Mouse (Mus musculus): ENCODE data around the gene 4933417A18Rik. TPM values are rescaled to one million over a fixed set of nuclear protein-coding genes. Genes with fewer than 3 reads are reported as not detected.
"Not testable (repeated sequence)": the region's sequence is repeated elsewhere in the genome, so short reads cannot be mapped to it uniquely, and the experiment has no call there.

The 4933417A18Rik gene
- polyA plus RNA-seq (2015; fragmentation: Nextera tagmentation; extraction: Ambion mirVana) = not detected in 2 replicates

DNA sequence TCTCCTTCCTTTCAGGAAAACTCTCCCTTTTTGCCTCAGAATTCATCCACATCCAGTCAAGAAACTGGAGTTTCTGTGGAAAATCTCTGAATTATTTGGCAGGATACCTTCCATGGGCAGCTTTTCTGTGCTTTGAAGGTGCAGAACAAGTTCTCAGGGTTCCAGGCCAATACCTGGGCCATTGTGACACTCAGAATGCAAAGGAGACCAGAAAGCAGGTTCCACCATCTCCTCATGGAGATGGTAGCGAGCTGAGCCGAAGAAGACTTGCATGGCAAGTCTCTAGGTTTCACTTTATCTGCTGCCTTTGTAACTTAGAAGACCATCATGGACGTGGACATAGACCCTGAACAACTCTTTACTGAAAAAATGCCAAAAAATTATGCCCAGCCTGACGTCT, at the start of gene 4933417A18Rik, which contains the start of gene Fam217a:
4933417A18Rik (plus strand) TSS at position 200 of the 400 bp plus-strand sequence.
Fam217a (minus strand) TSS at position 101 of the 400 bp plus-strand sequence.
- WGBS = 81% methylated on average over 4 of the region's 4 CpGs
- H3K9ac ChIP-seq = no peak within 1 kb of the TSS
- no peak within 1 kb of the TSS for H3K27ac ChIP-seq

DNA sequence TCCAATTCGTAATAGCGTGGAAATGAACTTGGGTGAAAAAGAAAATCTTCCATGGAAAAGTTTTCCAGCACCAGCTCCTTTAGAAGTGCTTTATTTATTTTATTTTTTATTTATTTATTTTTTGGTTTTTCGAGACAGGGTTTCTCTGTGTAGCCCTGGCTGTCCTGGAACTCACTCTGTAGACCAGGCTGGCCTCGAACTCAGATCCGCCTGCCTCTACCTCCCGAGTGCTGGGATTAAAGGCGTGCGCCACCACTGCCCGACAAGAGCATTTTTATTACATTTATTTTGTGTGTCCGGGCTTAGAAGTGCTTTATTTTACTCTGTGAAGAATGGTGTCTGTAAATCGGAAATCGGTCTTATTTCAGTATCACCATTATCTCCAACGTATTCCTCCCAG, 49.5 kb upstream of the 4933417A18Rik start:
- peak; percentile 51 for ATAC-seq (replicated peaks)
- not testable (repeated sequence) for H3K27me3 ChIP-seq (replicated peaks); H3K9me3 ChIP-seq; H3K36me3 ChIP-seq (replicated peaks)
- 23% methylated on average over 13 of the region's 13 CpGs for WGBS
- Histone ChIP-seq H3K4me2 (peak overlapping the region; percentile 68), H3K9ac (peak overlapping the region; percentile 86), H3K4me1 (peaks cover 26% of the 10 kb centered on the region), H3K4me3 (peak overlapping the region; percentile 98), H3K27ac (peak overlapping the region; percentile 96)

More for the DNA sequence above, at the start of gene 4933417A18Rik, which contains the start of gene Fam217a:
- no peak within 1 kb of the TSS for H3K4me3 ChIP-seq
- ATAC-seq (replicated peaks) = no peak
- H3K36me3 ChIP-seq (replicated peaks) = no peaks in the 10 kb centered on the region
- no peaks in the 10 kb centered on the region for H3K9me3 ChIP-seq
- no peak within 1 kb of the TSS for H3K4me2 ChIP-seq
- H3K27me3 ChIP-seq (replicated peaks) = no peaks in the 10 kb centered on the region
- no peaks in the 10 kb centered on the region for H3K4me1 ChIP-seq

DNA sequence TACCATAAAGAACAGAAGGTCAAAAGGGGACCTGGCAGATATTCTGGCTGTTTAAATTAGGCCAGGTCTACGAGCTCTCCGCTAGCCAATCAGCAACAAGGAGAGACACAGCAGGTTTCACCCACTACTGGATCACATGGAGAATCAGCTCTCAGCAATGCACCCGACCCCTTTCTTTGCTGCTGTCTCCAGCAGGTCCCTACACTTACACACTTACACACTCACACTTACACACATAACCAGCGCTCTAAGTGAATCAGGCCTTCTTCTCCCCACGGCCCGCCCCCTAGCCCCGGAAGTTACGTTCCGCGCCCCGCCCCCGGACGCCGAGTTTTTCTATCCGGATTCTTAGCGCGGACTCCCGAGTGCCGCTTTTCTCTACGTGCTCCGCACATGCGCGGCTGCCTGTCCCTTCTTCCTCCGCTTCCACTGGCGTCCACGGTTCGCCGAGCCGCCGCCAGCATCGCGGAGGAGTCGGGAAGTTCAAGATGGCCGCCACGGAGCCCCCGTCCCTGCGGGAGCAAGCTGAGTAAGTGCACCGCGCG, 49.0 kb upstream of the 4933417A18Rik start, which contains the start of gene Prpf4b:
Prpf4b (plus strand) TSS at position 137 of the 545 bp plus-strand sequence.
- under 1% methylated on average over 40 of the region's 40 CpGs for WGBS
- Histone ChIP-seq H3K4me1 (peaks cover 26% of the 10 kb centered on the region), H3K36me3 (replicated peaks) (no peaks in the 10 kb centered on the region), H3K4me3 (peak within 1 kb of the TSS; percentile 98), H3K27me3 (replicated peaks) (no peaks in the 10 kb centered on the region), H3K27ac (peak within 1 kb of the TSS; percentile 96), H3K9ac (peak within 1 kb of the TSS; percentile 86), H3K4me2 (peak within 1 kb of the TSS; percentile 68), H3K9me3 (no peaks in the 10 kb centered on the region)
- ATAC-seq (replicated peaks) = peak; percentile 86

DNA sequence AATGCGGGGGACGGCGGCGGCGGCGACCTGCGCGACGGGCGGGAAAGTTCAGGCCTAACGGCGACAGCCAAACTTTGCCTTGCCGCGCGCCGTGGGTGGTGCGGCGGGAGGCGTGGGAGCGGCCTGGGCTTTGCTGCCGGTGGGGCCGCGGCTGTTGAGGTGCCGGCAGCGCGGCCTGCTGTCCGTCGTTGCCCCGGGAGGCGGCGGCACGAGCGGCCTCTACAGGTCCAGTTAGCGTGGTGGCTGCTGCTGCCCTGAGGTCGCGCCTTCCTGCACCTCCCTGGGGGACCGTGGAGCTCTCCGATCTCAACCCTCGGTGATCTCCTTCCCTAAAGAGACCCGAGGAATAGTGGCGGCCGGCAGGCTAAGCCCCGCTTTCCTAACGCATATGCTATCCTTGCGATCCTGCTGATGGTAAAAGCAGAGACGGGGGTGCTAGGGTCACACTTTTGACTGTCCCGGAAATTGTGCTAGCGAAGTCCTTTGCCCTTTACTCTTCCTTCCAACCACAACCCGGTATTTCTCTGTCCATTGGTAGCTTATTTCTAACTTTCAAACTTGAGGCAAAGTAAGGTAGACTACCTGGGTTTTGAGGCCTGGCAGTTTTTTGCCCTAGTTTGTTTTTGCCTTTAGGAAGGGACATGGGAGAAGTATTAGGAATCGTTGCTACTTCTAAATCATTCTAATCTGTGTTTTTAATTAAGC, 48.3 kb upstream of the 4933417A18Rik start:
- Histone ChIP-seq H3K27me3 (replicated peaks) (no peaks in the 10 kb centered on the region), H3K4me2 (peak overlapping the region; percentile 68), H3K4me1 (peaks cover 26% of the 10 kb centered on the region), H3K9me3 (no peaks in the 10 kb centered on the region), H3K9ac (peak overlapping the region; percentile 86), H3K27ac (peak overlapping the region; percentile 96), H3K36me3 (replicated peaks) (no peaks in the 10 kb centered on the region), H3K4me3 (peak overlapping the region; percentile 98)
- peak; percentile 43 for ATAC-seq (replicated peaks)
- WGBS = under 1% methylated on average over 39 of the region's 50 CpGs

DNA sequence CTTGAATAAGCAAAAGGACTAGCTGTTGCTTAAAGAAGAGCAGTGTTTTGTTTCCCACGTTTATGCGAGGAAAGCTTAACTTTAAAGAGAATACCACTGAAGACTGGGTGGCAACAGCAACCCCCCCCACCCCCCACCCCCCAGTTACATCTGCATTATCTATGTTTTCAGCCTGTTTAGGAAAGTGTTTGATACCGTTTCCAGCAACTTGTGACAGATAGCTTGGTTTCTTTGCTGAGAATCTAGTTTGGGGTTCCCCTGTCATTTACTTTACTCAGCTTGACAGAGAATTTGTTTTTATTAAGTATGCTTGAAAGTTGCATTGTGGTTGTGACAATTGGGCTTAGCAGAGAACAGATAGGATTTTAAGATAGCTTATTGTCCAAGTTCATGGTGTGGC, 47.7 kb upstream of the 4933417A18Rik start:
- H3K4me1 ChIP-seq = peaks cover 26% of the 10 kb centered on the region
- no peaks in the 10 kb centered on the region for H3K36me3 ChIP-seq (replicated peaks)
- WGBS = 9% methylated on average over 3 of the region's 3 CpGs
- H3K9ac ChIP-seq = peak overlapping the region; percentile 86; the same call in 1 of the 2 replicates
- no peak for ATAC-seq (replicated peaks)
- peak overlapping the region; percentile 68 for H3K4me2 ChIP-seq
- H3K9me3 ChIP-seq = no peaks in the 10 kb centered on the region
- H3K27me3 ChIP-seq (replicated peaks) = no peaks in the 10 kb centered on the region
- H3K4me3 ChIP-seq = peak overlapping the region; percentile 98
- no peak overlapping the region for H3K27ac ChIP-seq

DNA sequence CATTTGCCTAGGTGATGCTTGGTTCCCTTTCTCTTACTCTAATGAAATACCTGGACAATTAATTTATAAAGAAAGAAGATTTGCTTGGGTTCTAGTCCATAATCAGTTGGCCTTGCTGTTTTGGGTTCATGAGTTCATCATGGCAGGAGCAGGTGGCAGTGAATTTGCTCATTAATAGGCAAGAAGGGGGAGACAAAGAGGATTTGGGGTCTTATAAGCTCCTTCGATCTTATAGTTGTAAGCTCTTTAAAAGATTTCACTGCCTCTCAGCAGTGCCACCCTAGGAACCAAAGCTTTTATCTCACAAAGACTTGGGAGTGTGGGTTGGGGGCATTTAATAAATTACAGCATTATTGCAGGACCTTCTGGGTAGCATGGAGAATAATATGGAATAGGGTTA, 31.3 kb upstream of the 4933417A18Rik start:
- H3K4me3 ChIP-seq = no peak overlapping the region
- no peaks in the 10 kb centered on the region for H3K4me1 ChIP-seq
- no peaks in the 10 kb centered on the region for H3K9me3 ChIP-seq
- H3K9ac ChIP-seq = no peak overlapping the region
- H3K27ac ChIP-seq = no peak overlapping the region
- H3K36me3 ChIP-seq (replicated peaks) = peaks cover 65% of the 10 kb centered on the region
- no peak overlapping the region for H3K4me2 ChIP-seq
- no peak for ATAC-seq (replicated peaks)
- WGBS = 33% methylated on average over 1 of the region's 1 CpGs
- H3K27me3 ChIP-seq (replicated peaks) = no peaks in the 10 kb centered on the region

DNA sequence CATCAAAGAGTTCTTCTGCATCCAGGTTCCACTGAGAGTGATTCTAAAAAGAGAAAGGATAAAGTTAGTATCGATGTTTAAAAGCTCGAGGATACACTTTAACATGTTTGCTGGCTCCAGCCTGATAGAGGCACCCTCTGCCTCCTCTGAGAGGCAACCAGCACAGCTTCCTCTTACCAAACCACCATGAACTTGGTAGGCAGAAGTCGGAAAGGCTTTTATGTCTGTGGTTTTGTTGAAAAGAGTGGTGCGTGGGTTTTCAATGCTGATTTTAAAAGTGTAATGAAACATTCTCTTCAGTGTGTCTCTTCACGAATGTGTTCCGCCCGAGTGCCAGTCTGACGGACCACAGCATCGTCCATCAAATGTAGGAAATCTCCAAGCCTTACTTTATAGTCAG, 9.6 kb upstream of the 4933417A18Rik start:
- no peak for ATAC-seq (replicated peaks)
- Histone ChIP-seq H3K27me3 (replicated peaks) (no peaks in the 10 kb centered on the region), H3K9me3 (no peaks in the 10 kb centered on the region), H3K36me3 (replicated peaks) (no peaks in the 10 kb centered on the region), H3K4me2 (no peak overlapping the region), H3K4me3 (no peak overlapping the region), H3K27ac (no peak overlapping the region), H3K4me1 (0 out of 2 replicates have a peak, but pooled peaks cover 5% of the 10 kb centered on the region), H3K9ac (no peak overlapping the region)
- WGBS = 83% methylated on average over 9 of the region's 9 CpGs

DNA sequence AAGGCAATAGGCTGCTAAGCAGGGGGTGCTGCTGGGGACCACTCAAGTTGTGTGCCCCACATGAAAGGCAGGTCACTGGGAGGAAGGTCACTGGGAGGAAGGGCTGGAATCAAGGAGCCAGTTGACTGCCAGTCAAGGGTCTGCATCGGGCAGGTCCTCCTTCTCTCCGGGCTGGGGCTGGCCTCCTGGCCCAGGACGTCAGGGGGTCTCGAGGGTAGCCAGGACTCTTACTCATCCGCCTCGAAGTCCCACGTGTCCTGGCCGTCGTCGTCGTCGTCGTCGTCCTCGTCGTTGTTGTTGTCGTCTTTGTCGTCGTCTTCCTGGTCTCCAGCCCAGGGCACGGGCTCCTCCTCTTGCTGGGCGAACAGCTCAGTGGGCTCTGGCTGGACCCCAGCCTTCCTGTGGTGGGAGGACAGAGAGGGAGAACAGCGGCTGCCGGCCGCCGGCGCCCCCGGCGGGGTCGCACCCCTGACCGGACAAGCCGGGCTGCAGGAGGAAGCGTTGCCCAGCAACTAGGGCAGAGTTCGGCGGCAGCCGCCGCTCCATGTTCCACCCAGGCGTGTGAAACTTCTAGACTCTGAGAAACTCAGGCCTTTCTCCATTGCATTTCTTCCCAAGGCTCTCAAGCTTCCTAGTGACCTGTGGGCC, 7.6 kb upstream of the 4933417A18Rik start:
- Histone ChIP-seq H3K9me3 (no peaks in the 10 kb centered on the region), H3K4me1 (0 out of 2 replicates have a peak, but pooled peaks cover 5% of the 10 kb centered on the region), H3K27me3 (replicated peaks) (no peaks in the 10 kb centered on the region), H3K36me3 (replicated peaks) (no peaks in the 10 kb centered on the region), H3K27ac (no peak overlapping the region), H3K9ac (no peak overlapping the region), H3K4me2 (peak overlapping the region; percentile 50), H3K4me3 (peak overlapping the region; percentile 24)
- ATAC-seq (replicated peaks) = peak; percentile 67
- WGBS = 33% methylated on average over 37 of the region's 37 CpGs

DNA sequence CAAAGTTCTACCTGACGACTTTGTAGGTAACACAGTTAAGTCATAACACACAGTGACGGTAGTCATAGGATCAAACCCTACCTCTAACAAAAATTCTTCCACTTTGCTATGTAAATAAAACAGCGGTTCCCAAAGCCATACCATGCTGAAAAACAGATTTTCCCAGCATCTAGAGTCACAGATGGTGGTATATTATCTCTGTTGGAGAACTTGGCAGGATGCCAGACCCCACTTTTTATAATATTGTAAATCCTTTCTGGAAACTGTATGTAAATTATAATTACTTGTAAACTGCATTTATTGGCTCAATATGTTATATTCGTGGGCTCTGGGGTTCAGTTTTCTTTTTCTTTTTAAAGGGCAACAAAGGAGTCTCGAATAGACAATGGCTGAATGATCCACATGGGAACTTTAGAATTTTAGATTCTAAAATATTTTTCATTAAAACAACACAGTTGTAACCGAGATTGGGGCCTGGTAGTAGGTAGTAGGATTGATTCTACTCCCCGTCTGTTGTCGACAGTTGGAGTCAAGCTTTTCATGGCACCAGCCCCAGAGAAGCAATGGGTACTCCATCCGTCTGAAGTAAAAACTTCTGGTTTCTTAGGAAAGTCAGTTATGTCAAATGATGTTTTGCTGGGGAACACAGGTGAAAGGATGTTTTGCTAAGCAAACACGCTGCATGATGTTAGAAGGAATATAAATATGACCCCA, 10.9 kb downstream of the 4933417A18Rik start:
- 72% methylated on average over 10 of the region's 10 CpGs for WGBS

DNA sequence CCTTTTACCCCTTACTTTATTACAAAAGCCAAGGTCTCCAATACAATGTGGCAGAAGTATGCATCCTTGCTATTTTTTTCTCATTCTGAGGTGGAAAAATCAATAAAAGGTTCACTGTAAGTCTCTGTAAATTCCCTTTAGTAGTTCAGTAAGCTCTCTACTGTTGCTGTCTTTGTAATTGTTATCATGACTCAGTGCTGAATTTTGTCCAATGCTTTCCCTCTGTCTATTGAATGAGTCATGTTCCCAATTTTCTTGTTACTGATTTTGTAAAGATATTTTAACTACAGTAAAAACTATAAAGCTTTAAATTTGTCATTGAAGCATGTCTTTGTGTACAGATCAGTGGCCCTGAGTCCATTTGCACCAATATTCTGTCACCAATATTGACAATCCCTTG, 18.2 kb downstream of the 4933417A18Rik start:
- Histone ChIP-seq H3K9ac (no peak overlapping the region), H3K36me3 (replicated peaks) (no peaks in the 10 kb centered on the region), H3K4me2 (no peak overlapping the region), H3K27me3 (replicated peaks) (no peaks in the 10 kb centered on the region), H3K4me1 (no peaks in the 10 kb centered on the region), H3K4me3 (no peak overlapping the region), H3K27ac (no peak overlapping the region), H3K9me3 (no peaks in the 10 kb centered on the region)
- no peak for ATAC-seq (replicated peaks)

More for the DNA sequence above, 10.9 kb downstream of the 4933417A18Rik start:
- Histone ChIP-seq H3K9ac (no peak overlapping the region), H3K27ac (no peak overlapping the region), H3K4me1 (no peaks in the 10 kb centered on the region), H3K27me3 (replicated peaks) (no peaks in the 10 kb centered on the region), H3K36me3 (replicated peaks) (no peaks in the 10 kb centered on the region), H3K9me3 (no peaks in the 10 kb centered on the region), H3K4me2 (no peak overlapping the region), H3K4me3 (no peak overlapping the region)
- no peak for ATAC-seq (replicated peaks)

DNA sequence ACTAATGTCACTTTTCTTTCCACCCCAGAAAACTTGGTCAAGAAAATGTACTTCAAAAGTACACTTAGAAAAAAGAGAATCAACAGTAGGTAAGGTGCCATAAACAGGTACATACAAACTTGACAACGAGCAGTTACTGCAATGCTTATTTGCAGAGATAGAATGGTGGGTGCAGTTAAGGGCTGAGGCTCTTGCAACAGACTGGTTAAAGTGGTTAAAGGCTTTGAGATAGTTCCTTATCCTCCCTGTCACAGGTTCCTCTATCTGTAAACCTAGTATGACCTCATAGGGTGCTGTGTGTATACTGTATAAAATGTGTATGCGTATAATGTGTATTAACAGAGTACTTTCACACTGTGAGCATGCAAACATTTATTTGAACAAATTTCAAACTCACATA, 27.2 kb downstream of the 4933417A18Rik start:
- not testable (repeated sequence) for H3K4me2 ChIP-seq; H3K27ac ChIP-seq; H3K4me1 ChIP-seq; H3K4me3 ChIP-seq; H3K27me3 ChIP-seq (replicated peaks); H3K9me3 ChIP-seq; H3K36me3 ChIP-seq (replicated peaks); H3K9ac ChIP-seq; ATAC-seq (replicated peaks)
- 94% methylated on average over 2 of the region's 2 CpGs for WGBS

DNA sequence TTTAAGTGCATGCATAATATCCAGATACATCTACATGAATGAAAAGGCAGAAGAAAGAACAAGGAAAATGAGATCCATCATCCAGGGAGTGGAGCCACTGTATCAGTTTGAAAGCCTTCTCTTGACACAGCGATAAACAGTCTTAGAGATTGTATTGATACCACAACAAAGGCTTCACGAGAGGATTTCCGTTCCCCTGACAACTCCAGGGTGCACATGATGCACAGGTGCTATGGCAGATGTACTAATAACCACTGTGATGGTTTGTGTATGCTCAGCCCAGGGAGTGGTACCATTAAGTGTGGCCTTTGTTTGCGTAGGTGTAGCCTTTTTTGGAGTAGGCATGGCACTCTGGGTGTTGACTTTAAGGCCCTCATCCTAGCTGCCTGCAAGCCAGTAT, 32.7 kb downstream of the 4933417A18Rik start:
- 87% methylated on average over 4 of the region's 4 CpGs for WGBS
- no peaks in the 10 kb centered on the region for H3K4me1 ChIP-seq
- H3K9me3 ChIP-seq = no peaks in the 10 kb centered on the region
- H3K36me3 ChIP-seq (replicated peaks) = no peaks in the 10 kb centered on the region
- no peak for ATAC-seq (replicated peaks)
- no peaks in the 10 kb centered on the region for H3K27me3 ChIP-seq (replicated peaks)
- no peak overlapping the region for H3K4me2 ChIP-seq
- no peak overlapping the region for H3K27ac ChIP-seq
- H3K4me3 ChIP-seq = no peak overlapping the region
- no peak overlapping the region for H3K9ac ChIP-seq

All from midbrain, embryonic 15.5 days (tissue).